Mouse (Mus musculus): ENCODE results near the gene Prdx1.

DNA sequence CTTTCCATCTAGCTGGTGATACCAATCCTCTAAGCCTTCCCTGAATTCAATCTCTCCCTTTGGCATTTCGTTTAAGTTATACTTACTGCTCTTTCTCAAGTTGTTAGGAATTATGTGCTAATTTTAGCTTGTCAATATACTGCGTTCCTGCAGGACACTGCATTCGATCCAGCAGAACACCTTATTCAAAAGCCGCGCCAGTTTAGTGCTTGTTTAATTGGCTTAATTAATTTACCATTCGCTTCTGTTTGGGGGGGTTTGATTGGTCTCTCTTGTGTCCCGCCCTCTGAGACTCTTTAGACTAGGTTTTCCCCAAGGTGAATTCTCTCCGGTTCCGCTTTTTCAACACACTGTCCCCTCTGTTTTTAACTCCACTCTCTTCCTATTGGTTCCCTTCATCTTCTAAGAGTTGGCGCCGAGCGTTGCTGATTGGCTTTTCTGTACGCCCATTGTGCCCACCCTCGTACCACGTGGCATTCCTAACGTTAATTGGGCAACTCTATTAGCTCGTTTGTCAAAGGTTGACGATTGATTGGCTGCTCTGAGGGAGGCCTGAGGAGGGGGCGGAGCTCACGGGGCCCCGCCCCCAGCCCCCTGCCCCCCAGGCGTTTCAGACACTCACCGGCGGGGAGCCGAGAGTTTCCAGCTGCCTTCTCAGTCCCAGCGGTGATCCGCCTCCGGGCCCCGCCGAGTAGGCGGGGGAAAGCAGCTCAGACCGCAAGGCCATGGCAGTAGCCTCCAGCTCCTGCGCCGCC, 35.2 kb downstream of the Prdx1 start, which contains the start of gene Tesk2:
- TF ChIP-seq EP300 (IDR thresholded peaks at IDR 0.05; ENCODE audit: insufficient read depth, low read depth, low read length): no peak
- no peak for TF ChIP-seq CTCF (IDR thresholded peaks at IDR 0.05; ENCODE audit: low read depth, low read length)
- peak; percentile 46 for TF ChIP-seq POLR2A (IDR thresholded peaks at IDR 0.05; ENCODE audit: insufficient read depth, low read length)

Data from ES-Bruce4 (cell line).